Mouse (Mus musculus) midbrain, embryonic 14.5 days (tissue): ENCODE results near the gene Tnnc2. TPM values are rescaled to one million over a fixed set of nuclear protein-coding genes. Genes with fewer than 3 reads are reported as not detected.

Experiments used
- ATAC-seq: fragments of 200-750 bp; cut with Nextera tagmentation; 2 replicates; pipeline ENCODE4 v1.8.0; 2017; ENCODE audit warnings: moderate number of reproducible peaks, moderate library complexity; ENCODE audit not compliant: low FRiP score, low TSS enrichment
- DNase-seq: peaks from one replicate; pipeline ENCODE4 v3.0.0-alpha.2; 2015
- H3K27ac ChIP-seq: fragments of 300-500 bp; sonication (generic); replicated peaks from 2 replicates; pipeline ENCODE4 v1.5.1; 2014; ENCODE audit warnings: mild to moderate bottlenecking, low read depth, low read length, moderate library complexity
- H3K27me3 ChIP-seq: fragments of 300-500 bp; sonication (generic); 2 replicates; pipeline ENCODE4 v1.6.1; 2014; ENCODE audit warnings: low read length, control low read depth, mixed read lengths; ENCODE audit not compliant: control insufficient read depth, insufficient read depth
- H3K36me3 ChIP-seq: fragments of 300-500 bp; sonication (generic); 2 replicates; pipeline ENCODE4 v1.6.1; 2014; ENCODE audit warnings: low read length, control low read depth; ENCODE audit not compliant: control insufficient read depth, insufficient read depth
- H3K4me1 ChIP-seq: fragments of 300-500 bp; sonication (generic); 2 replicates; pipeline ENCODE4 v1.6.1; 2014; ENCODE audit warnings: mild to moderate bottlenecking, antibody characterized with exemption, low read length, control low read depth; ENCODE audit not compliant: control insufficient read depth, insufficient read depth
- H3K4me2 ChIP-seq: fragments of 300-500 bp; sonication (generic); 2 replicates; pipeline ENCODE4 v1.6.1; 2014; ENCODE audit warnings: mild to moderate bottlenecking, low read length, moderate library complexity
- H3K4me3 ChIP-seq: fragments of 300-500 bp; sonication (generic); replicated peaks from 2 replicates; pipeline ENCODE4 v1.5.1; 2014; ENCODE audit warnings: low read depth, low read length
- H3K9ac ChIP-seq: fragments of 300-500 bp; sonication (generic); replicated peaks from 2 replicates; pipeline ENCODE4 v1.6.1; 2014; ENCODE audit warnings: mild to moderate bottlenecking, low read length, moderate library complexity
- H3K9me3 ChIP-seq: fragments of 300-500 bp; sonication (generic); 2 replicates; pipeline ENCODE4 v1.6.1; 2016; ENCODE audit warnings: low read length, control low read depth, mixed read lengths; ENCODE audit not compliant: control insufficient read depth
- WGBS: fragments of 180-500 bp; shearing (Covaris S2); extraction: QIAGEN DNeasy Blood & Tissue Kit; methylation state at CpG from one replicate; pipeline ENCODE4 v1.1.7; 2014; 5-methylcytosine and 5-hydroxymethylcytosine counted together
- polyA plus RNA-seq: library from polyadenylated mRNA; unstranded; fragments of >200 nt; fragmentation: Nextera tagmentation; extraction: Ambion mirVana; gene quantifications from 2 replicates; pipeline ENCODE4 v1.2.1, GENCODE M21; 2014

The Tnnc2 gene
- polyA plus RNA-seq, 1 experiment from 2014 or later = not detected

GRCm38 (mm10) chr2:164821060-164821459 lies 41.3 kb upstream of the Tnnc2 start:
- no peak overlapping the region for H3K4me2 ChIP-seq
- H3K4me3 ChIP-seq = no peak overlapping the region
- H3K27ac ChIP-seq = no peak overlapping the region
- H3K27me3 ChIP-seq = no peaks in the 10 kb centered on the region
- H3K9ac ChIP-seq = no peak overlapping the region
- peaks cover 33% of the 10 kb centered on the region for H3K36me3 ChIP-seq
- DNase-seq (no peak), ATAC-seq (no peak)
- peaks cover 5% of the 10 kb centered on the region; the same call in 1 of the 2 replicates for H3K4me1 ChIP-seq
- WGBS = 92% methylated on average over 6 of the region's 6 CpGs
- no peaks in the 10 kb centered on the region for H3K9me3 ChIP-seq

- Histone ChIP-seq H3K36me3 (peaks cover 31% of the 10 kb centered on the region), H3K9me3 (no peaks in the 10 kb centered on the region), H3K27me3 (no peaks in the 10 kb centered on the region), H3K27ac (no peak overlapping the region), H3K4me2 (no peak overlapping the region), H3K4me1 (peaks cover 5% of the 10 kb centered on the region; the same call in 1 of the 2 replicates), H3K4me3 (no peak overlapping the region), H3K9ac (no peak overlapping the region)
- 80% methylated on average over 5 of the region's 5 CpGs for WGBS
- no peak for ATAC-seq
- no peak for DNase-seq
Measured at GRCm38 (mm10) chr2:164817703-164818102, 37.9 kb upstream of the Tnnc2 start.

- H3K27ac ChIP-seq = no peak overlapping the region
- DNase-seq = no peak
- H3K36me3 ChIP-seq = peaks cover 33% of the 10 kb centered on the region
- H3K27me3 ChIP-seq = no peaks in the 10 kb centered on the region
- no peaks in the 10 kb centered on the region for H3K9me3 ChIP-seq
- peaks cover 2% of the 10 kb centered on the region; the same call in 1 of the 2 replicates for H3K4me1 ChIP-seq
- ATAC-seq = no peak
- H3K4me3 ChIP-seq = no peak overlapping the region
- WGBS = 89% methylated on average over 6 of the region's 6 CpGs
- no peak overlapping the region for H3K4me2 ChIP-seq
- no peak overlapping the region for H3K9ac ChIP-seq
Measured at GRCm38 (mm10) chr2:164817206-164817605, 37.4 kb upstream of the Tnnc2 start.

- ATAC-seq = no peak
- Histone ChIP-seq H3K4me3 (no peak overlapping the region), H3K4me2 (no peak overlapping the region), H3K9ac (no peak overlapping the region), H3K36me3 (peaks cover 23% of the 10 kb centered on the region), H3K9me3 (no peaks in the 10 kb centered on the region), H3K4me1 (no peaks in the 10 kb centered on the region), H3K27ac (no peak overlapping the region), H3K27me3 (no peaks in the 10 kb centered on the region)
- WGBS = 88% methylated on average over 8 of the region's 8 CpGs
- DNase-seq = no peak
Measured at GRCm38 (mm10) chr2:164815821-164816220, 36.1 kb upstream of the Tnnc2 start.

- Histone ChIP-seq H3K36me3 (peaks cover 26% of the 10 kb centered on the region), H3K27ac (no peak overlapping the region), H3K9ac (no peak overlapping the region), H3K4me3 (no peak overlapping the region), H3K4me1 (no peaks in the 10 kb centered on the region), H3K4me2 (no peak overlapping the region), H3K9me3 (no peaks in the 10 kb centered on the region), H3K27me3 (no peaks in the 10 kb centered on the region)
- ATAC-seq (no peak), DNase-seq (no peak)
- 93% methylated on average over 5 of the region's 5 CpGs for WGBS
Measured at GRCm38 (mm10) chr2:164815348-164815747, 35.6 kb upstream of the Tnnc2 start.

GRCm38 (mm10) chr2:164813557-164813956 lies 33.8 kb upstream of the Tnnc2 start:
- ATAC-seq = no peak
- H3K4me3 ChIP-seq = no peak overlapping the region
- no peak overlapping the region for H3K27ac ChIP-seq
- peaks cover 30% of the 10 kb centered on the region for H3K36me3 ChIP-seq
- no peak overlapping the region for H3K4me2 ChIP-seq
- WGBS = 61% methylated on average over 2 of the region's 2 CpGs
- H3K9me3 ChIP-seq = no peaks in the 10 kb centered on the region
- no peaks in the 10 kb centered on the region for H3K4me1 ChIP-seq
- DNase-seq = no peak
- no peaks in the 10 kb centered on the region for H3K27me3 ChIP-seq
- H3K9ac ChIP-seq = no peak overlapping the region

- Histone ChIP-seq H3K4me1 (peaks cover 10% of the 10 kb centered on the region), H3K27ac (no peak overlapping the region), H3K27me3 (no peaks in the 10 kb centered on the region), H3K9ac (no peak overlapping the region), H3K4me2 (peak overlapping the region; percentile 78), H3K36me3 (peaks cover 15% of the 10 kb centered on the region; the same call in 1 of the 2 replicates), H3K4me3 (no peak overlapping the region), H3K9me3 (no peaks in the 10 kb centered on the region)
- DNase-seq = no peak
- WGBS = 89% methylated on average over 7 of the region's 7 CpGs
- no peak for ATAC-seq
Measured at GRCm38 (mm10) chr2:164806614-164807013, 26.8 kb upstream of the Tnnc2 start.

GRCm38 (mm10) chr2:164805332-164805718 lies 25.6 kb upstream of the Tnnc2 start:
- ATAC-seq = peak; percentile 53
- no peak for DNase-seq
- no peaks in the 10 kb centered on the region for H3K27me3 ChIP-seq
- peak overlapping the region; percentile 70 for H3K9ac ChIP-seq
- H3K4me1 ChIP-seq = peaks cover 10% of the 10 kb centered on the region
- peaks cover 17% of the 10 kb centered on the region for H3K36me3 ChIP-seq
- 3% methylated on average over 21 of the region's 21 CpGs for WGBS
- peak overlapping the region; percentile 78 for H3K4me2 ChIP-seq
- H3K27ac ChIP-seq = peak overlapping the region; percentile 82
- no peaks in the 10 kb centered on the region for H3K9me3 ChIP-seq
- H3K4me3 ChIP-seq = peak overlapping the region; percentile 91

GRCm38 (mm10) chr2:164804533-164805331 lies 25.0 kb upstream of the Tnnc2 start, which contains the start of the genes Acot8 and Zswim3:
Gene Acot8, minus strand, starts transcription at chr2:164804882.
Gene Zswim3, plus strand, starts transcription at chr2:164805098.
- Histone ChIP-seq H3K9ac (peak within 1 kb of the TSS; percentile 70), H3K36me3 (peaks cover 17% of the 10 kb centered on the region), H3K27me3 (no peaks in the 10 kb centered on the region), H3K4me1 (peaks cover 10% of the 10 kb centered on the region), H3K4me3 (peak within 1 kb of the TSS; percentile 91), H3K27ac (peak within 1 kb of the TSS; percentile 82), H3K9me3 (no peaks in the 10 kb centered on the region), H3K4me2 (peak within 1 kb of the TSS; percentile 78)
- DNase-seq (peak; percentile 99), ATAC-seq (peak; percentile 97)
- under 1% methylated on average over 47 of the region's 47 CpGs for WGBS
